Mouse (Mus musculus): ENCODE data around the gene Hist1h2bg. TPM values are rescaled to one million over a fixed set of nuclear protein-coding genes. Genes with fewer than 3 reads are reported as not detected.

The Hist1h2bg gene
- polyA plus RNA-seq (2012; rRNA removed), result 17.6 and 25.1 TPM in 2 replicates

DNA sequence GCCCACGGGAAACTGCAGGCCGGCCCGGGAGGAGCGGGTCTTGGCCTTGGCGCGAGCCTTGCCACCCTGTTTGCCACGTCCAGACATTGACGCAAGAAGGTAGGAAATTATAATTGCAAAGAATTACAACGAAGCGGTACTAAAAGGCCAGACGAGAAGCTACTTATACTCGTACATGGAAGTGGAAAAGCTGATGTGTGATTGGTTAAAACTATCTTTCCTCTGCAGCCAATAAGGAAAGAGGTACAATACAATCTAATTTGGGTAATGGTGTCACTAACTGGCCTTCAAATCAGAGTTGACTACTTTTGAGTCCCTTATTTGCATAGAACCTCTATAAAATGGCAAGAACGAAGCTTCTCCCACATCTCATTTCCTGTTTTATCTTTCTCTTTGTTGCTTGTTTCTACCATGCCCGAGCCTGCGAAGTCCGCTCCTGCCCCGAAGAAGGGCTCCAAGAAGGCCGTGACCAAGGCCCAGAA is at the start of gene Hist1h2bg, which contains the start of gene Hist1h2ae:
Gene Hist1h2bg (plus strand): TSS at position 375 of the 482 bp plus-strand sequence.
Gene Hist1h2ae (minus strand): TSS at position 199 of the 482 bp plus-strand sequence.

DNA sequence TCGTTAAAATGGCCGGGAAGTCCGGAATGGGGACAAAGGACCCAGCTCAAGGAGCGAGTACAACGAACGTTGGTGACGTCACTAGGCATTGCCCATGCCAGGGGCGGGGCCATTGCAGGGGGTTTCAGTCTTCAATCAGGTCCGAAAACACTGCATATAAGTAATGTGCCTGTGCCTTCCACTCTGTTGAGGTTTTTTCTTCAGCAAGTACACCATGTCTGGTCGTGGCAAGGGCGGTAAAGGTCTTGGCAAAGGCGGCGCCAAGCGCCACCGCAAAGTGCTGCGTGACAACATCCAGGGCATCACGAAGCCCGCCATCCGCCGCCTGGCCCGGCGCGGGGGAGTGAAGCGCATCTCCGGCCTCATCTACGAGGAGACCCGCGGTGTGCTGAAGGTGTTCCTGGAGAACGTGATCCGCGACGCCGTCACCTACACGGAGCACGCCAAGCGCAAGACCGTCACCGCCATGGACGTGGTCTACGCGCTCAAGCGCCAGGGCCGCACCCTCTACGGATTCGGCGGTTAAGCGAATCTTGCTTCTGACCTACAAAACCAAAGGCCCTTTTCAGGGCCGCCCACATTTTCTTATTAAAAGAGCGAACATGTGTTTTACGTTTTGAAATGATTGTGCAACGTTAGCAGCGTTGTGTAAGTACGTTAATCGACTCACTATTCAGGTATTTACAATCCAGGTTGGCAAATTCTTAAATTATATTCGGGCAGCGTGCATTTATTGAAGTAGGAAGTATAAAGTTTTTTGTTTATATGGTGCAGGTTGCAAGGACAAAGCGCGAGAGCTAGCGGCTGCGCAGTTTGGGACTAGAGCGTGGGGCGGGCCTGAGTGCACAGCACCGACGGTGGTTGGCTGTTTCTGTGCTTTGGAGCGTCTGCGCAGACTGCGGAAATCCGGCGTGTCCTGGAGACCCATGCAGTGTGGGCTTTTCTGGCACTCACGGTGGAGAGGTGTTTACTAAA is 40.0 kb upstream of the Hist1h2bg start, which contains the start of gene Hist1h4h:
Gene Hist1h4h (plus strand): TSS at position 150 of the 975 bp plus-strand sequence.

DNA sequence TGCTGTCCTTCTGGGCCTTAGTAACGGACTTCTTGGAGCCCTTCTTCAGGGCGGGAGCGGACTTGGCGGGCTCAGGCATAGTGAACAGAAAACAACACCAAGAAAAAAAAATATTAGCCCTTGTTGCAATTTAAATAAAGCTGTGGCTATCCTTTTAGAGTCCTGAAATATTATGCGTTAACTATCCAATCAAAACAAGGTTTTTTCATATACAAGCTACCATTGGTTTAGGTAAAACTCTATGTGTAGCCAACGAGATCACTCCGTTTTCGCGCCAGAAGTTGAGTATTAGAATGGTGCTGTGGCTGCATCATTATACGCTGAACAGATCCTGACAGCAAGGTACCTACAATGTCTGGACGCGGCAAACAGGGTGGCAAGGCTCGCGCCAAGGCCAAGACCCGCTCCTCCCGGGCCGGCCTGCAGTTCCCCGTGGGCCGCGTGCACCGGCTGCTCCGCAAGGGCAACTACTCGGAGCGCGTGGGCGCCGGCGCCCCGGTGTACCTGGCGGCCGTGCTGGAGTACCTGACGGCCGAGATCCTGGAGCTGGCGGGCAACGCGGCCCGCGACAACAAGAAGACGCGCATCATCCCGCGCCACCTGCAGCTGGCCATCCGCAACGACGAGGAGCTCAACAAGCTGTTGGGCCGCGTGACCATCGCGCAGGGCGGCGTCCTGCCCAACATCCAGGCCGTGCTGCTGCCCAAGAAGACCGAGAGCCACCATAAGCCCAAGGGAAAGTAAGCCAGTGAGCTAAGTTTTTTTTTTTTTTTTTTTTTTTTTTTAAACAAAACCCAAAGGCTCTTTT is 37.4 kb upstream of the Hist1h2bg start, which contains the start of gene Hist1h2af:
Gene Hist1h2af (plus strand): TSS at position 347 of the 808 bp plus-strand sequence.

DNA sequence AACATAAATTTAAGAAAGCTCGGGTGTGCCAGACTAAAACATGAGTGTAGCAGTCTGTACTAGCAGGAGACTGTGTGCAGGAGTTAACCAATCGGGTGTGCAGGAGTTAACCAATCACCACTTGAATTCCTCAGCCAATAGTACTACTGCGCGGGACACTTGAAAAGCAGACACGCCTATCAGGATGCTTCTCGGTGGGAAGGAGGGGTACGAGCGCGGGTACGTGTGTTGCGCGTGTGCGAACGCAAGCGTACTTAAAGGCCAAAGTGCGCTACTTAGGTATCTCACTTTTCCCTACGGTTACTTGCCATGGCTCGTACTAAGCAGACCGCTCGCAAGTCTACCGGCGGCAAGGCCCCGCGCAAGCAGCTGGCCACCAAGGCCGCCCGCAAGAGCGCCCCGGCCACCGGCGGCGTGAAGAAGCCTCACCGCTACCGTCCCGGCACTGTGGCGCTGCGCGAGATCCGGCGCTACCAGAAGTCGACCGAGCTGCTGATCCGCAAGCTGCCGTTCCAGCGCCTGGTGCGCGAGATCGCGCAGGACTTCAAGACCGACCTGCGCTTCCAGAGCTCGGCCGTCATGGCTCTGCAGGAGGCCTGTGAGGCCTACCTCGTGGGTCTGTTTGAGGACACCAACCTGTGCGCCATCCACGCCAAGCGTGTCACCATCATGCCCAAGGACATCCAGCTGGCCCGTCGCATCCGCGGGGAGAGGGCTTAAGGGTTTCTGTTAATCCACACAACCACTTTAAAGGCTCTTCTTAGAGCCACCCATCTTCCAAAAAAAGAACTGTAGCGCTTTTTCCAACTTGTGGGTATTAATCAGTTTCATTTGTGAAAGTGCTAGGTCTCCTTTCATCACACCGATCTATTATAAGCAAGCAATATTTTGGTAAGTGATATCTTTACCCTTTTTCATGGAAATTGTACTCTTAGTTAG is 35.8 kb upstream of the Hist1h2bg start, which contains the start of gene Hist1h3g:
Gene Hist1h3g (plus strand): TSS at position 286 of the 939 bp plus-strand sequence.

DNA sequence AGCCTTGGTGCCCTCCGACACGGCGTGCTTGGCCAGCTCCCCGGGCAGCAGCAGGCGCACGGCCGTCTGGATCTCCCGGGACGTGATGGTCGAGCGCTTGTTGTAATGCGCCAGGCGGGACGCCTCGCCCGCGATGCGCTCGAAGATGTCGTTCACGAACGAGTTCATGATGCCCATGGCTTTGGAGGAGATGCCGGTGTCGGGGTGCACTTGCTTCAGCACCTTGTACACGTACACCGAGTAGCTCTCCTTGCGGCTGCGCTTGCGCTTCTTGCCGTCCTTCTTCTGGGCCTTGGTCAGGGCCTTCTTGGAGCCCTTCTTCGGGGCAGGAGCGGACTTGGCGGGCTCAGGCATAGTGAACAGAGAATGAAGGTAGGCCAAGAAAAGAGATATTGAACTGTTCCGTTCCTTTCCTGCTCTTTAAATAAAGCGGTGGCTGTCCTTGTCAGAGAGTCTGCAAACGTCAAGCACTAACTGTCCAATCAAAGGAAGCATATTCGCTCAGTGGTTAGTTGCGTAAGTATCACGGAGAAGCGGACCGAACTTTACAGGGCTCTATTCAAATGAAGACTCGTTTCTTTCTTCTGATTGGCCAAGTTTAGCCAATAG is 28.1 kb upstream of the Hist1h2bg start, which contains the start of gene Hist1h2bh:
Gene Hist1h2bh (minus strand): TSS at position 394 of the 609 bp plus-strand sequence.

DNA sequence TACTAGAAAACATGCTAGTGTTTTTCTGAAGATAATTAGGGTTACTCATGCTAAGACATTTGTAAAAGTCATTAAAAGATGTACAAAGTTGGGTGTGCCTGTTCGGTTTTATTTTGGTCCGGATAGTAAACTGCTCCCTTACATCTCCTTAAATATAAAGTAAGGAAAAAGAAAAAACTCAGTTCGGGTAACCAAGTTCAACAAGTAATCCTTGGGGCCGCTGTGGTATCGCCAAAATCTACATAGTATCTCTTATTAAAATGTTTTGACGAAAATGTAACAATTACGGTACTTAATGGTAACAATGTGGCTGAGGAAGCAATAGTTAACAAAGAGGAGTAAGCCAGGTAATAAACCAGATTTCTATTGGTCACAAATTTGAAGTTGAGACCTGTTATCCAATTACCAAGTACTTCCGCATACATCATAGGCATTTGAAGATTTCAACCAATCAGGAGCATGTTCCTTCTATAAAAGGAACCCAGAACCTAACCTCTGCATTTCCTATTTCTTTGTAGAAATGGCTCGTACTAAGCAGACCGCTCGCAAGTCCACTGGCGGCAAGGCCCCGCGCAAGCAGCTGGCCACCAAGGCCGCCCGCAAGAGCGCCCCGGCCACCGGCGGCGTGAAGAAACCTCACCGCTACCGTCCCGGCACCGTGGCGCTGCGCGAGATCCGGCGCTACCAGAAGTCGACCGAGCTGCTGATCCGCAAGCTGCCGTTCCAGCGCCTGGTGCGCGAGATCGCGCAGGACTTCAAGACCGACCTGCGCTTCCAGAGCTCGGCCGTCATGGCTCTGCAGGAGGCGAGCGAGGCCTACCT is 27.0 kb upstream of the Hist1h2bg start, which contains the start of gene Hist1h3f:
Gene Hist1h3f (plus strand): TSS at position 88 of the 822 bp plus-strand sequence.

DNA sequence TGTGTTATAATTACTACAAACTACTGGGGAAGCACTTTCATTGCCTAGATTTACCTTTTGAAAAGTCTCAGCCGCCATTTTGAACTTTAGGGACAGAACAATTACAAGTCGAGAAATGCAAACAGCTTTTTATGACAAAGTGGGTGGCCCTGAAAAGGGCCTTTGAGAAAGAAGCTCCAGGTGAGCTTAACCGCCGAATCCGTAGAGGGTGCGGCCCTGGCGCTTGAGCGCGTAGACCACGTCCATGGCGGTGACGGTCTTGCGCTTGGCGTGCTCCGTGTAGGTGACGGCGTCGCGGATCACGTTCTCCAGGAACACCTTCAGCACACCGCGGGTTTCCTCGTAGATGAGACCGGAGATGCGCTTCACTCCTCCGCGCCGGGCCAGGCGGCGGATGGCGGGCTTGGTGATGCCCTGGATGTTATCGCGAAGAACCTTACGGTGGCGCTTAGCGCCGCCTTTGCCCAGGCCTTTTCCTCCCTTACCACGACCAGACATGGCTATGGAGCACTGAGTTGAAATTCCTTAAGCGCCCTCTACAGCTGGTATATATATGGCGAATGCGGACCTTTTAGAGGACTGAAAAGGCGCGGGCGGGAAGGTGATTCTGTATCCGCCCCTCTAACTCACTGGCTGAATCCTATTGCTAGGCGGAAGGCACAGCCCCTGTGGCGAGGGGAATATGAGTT is 19.9 kb upstream of the Hist1h2bg start, which contains the start of gene Hist1h4f:
Gene Hist1h4f (minus strand): TSS at position 503 of the 689 bp plus-strand sequence.

DNA sequence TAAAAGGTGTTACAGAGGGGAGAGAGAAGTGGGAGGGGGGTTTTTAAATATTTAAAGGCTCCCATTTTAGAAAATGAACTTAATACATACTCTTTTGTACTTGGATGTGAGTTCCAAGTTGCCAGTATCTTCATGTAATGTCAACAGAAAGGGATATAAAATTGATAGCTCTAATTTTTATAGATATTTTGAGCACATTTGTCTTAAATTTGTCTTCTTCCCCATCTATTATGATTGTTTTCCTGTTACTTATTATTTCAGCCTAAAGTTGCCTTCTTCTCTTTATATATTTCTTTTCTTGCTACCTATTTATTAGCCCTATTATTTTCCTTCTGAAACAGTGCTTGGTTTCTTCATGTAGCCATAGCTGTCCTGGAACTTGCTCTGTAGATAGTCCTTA is 18.2 kb upstream of the Hist1h2bg start, which contains the start of gene Hist1h1d:
Gene Hist1h1d (plus strand): TSS at position 301 of the 400 bp plus-strand sequence.

DNA sequence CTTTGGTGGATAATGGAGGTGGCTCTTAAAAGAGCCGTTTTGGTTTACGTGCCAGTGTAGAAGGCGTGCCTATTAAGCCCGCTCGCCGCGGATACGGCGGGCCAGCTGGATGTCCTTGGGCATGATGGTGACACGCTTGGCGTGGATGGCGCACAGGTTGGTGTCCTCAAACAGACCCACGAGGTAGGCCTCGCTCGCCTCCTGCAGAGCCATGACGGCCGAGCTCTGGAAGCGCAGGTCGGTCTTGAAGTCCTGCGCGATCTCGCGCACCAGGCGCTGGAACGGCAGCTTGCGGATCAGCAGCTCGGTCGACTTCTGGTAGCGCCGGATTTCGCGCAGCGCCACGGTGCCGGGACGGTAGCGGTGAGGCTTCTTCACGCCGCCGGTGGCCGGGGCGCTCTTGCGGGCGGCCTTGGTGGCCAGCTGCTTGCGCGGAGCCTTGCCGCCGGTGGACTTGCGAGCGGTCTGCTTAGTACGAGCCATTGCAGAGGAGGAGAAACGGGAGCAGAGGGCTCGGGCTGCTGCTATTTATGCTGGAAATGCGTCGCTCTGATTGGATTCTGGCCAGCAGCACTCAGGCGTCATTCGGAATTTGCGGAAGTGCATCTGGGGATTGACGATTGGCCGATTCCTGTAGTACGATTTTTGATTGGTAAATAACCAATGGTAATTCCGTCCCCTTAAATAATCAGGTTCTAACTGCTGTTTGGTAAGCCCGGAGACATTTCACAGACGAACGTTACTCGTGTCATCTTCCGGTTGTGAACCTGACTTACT is 9.1 kb upstream of the Hist1h2bg start, which contains the start of gene Hist1h3e:
Gene Hist1h3e (minus strand): TSS at position 487 of the 777 bp plus-strand sequence.

DNA sequence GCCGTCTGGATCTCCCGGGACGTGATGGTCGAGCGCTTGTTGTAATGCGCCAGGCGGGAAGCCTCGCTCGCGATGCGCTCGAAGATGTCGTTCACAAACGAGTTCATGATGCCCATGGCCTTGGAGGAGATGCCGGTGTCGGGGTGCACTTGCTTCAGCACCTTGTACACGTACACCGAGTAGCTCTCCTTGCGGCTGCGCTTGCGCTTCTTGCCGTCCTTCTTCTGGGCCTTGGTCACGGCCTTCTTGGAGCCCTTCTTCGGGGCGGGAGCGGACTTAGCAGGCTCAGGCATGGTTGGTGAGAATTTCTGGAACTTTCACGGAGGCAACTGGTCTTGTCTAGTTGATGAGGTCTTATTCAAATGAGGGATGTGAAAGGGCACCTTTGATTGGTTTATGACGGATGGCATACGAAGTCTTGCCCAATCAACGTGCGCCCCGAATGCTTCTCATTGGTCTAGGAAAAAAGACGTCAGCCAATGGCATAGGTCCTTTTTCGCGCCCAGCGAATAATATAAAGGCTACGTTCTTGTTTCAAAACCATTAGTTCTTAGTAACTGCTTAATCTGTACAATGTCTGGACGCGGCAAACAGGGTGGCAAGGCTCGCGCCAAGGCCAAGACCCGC is 2.8 kb downstream of the Hist1h2bg start, which contains the start of the genes Hist1h2bf and Hist1h2ad:
Gene Hist1h2bf (minus strand): TSS at position 299 of the 627 bp plus-strand sequence.
Gene Hist1h2ad (plus strand): TSS at position 484 of the 627 bp plus-strand sequence.

DNA sequence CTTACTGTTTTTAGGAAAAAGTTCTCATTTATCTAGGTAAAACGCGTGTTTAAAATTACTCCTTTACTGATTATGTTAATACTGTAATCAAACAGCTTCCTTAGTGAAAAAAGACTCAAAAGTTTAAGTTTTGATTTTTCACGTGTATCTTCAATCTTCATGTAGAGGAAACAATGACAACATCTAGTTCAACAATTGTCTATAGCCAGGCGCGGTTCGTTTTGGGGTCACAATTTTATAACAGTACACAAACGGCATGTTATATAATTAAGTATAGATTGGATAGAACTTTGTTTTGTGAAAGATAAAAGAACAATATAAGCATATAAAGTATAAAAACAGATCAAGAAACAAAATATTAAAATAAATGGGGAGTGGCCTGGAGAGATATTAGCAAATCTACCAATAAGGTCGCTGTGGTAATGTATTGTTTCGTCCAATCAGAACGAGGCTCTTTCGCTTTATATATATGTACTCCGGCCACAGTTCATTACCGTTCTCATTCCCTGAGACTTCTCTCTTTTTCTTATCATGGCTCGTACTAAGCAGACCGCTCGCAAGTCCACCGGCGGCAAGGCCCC is 4.2 kb downstream of the Hist1h2bg start, which contains the start of gene Hist1h3d:
Gene Hist1h3d (plus strand): TSS at position 493 of the 581 bp plus-strand sequence.

DNA sequence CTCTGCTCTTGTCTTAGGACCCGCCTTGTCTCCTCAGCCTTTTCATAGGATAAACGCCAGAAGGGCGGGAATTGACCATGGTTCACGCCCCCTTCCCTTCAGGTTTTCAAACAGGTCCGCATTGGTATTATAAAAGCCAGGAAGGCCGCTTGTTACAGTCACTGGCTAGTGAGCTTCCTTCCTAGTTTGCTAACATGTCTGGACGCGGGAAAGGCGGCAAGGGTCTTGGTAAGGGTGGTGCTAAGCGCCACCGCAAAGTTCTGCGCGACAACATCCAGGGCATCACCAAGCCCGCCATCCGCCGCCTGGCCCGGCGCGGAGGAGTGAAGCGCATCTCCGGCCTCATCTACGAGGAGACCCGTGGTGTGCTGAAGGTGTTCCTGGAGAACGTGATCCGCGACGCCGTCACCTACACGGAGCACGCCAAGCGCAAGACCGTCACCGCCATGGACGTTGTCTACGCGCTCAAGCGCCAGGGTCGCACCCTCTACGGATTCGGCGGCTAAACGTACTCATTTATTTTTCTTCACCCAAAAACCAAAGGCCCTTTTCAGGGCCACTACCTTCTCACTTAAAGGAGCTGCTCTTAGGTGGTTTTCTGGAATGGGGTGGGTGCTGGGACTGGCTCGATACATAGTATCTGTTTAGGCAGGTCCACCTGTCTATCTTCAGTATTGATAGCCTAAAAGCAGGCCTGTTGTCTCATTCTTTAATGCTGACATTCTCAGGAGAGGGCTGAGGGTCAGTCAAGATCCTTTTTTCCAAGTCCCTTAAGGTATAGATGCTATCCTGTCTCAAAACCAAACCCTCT is 10.4 kb downstream of the Hist1h2bg start, which contains the start of gene Hist1h4d:
Gene Hist1h4d (plus strand): TSS at position 191 of the 811 bp plus-strand sequence.

DNA sequence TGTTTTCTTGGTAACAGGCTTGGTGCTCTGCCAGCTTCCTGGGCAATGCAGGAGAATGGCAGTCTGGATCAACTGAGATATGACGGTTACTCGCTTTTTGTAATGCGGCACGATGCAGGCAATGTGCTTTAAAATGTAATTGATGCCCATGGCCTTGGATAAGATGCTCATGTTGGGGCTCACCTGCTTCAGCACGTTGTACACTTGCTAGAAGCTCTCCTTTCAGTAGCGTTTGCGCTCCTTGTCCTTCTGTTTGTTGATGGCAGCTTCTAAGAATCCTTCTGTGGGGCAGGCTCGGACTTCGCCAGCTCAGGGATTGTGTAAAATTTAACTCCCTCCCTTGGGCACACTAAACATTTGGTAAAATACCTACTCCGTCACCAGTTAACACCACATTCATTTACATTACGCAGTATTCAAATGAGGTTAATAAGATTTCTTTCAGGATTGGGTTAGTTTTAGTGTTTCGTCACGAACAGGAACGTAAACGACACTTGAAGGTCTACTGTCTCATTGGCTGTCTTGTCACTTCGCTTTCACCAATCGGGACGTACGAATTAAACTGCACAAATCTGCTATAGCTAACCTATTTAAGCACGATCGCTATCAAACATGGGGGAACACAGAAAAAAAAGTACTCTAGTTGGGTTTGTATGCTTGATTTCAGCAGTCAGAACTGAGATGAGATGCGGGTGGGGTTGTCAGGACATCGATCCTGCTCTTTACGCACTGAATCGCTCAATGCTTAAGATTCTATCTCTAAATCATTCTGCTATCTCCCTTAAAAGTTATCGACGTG is 49.7 kb downstream of the Hist1h2bg start, which contains the start of gene Hist1h2be:
Gene Hist1h2be (minus strand): TSS at position 392 of the 799 bp plus-strand sequence.

Data from central nervous system, embryonic 14 days (tissue).